Mouse (Mus musculus) G1E-ER4 (cell line): ENCODE data around the gene Abcg4. TPM values are rescaled to one million over a fixed set of nuclear protein-coding genes. Genes with fewer than 3 reads are reported as not detected.

Experiments used
- GATA1 ChIP-seq: IDR thresholded peaks from one replicate; pipeline ENCODE4 v1.8.0; 2012; ENCODE audit warnings: low read length, inconsistent platforms
- polyA plus RNA-seq: library from polyadenylated mRNA; stranded (reverse); fragments of >175 nt; gene quantifications from 2 replicates; pipeline ENCODE4 v1.2.3, GENCODE M21; 2012

Gene Abcg4
- polyA plus RNA-seq, 1 experiment: 15.6 TPM

DNA sequence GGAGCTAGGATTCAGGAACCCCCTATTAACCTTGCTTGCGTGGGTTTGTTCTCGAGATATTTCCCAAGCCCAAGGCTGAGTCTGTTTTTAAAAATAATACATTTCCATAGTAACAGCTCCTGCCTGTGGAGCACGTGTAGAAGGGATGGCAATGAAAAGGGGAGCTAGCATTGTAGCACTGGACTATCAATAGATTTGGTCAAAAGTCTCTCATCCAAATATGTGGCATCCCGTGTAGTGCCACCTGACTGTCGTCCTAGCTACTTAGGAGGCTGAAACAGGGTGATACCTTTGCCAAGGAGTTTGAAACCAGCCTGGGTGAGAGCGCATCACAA is 32.4 kb upstream of the Abcg4 start:
- no peak for TF ChIP-seq GATA1

DNA sequence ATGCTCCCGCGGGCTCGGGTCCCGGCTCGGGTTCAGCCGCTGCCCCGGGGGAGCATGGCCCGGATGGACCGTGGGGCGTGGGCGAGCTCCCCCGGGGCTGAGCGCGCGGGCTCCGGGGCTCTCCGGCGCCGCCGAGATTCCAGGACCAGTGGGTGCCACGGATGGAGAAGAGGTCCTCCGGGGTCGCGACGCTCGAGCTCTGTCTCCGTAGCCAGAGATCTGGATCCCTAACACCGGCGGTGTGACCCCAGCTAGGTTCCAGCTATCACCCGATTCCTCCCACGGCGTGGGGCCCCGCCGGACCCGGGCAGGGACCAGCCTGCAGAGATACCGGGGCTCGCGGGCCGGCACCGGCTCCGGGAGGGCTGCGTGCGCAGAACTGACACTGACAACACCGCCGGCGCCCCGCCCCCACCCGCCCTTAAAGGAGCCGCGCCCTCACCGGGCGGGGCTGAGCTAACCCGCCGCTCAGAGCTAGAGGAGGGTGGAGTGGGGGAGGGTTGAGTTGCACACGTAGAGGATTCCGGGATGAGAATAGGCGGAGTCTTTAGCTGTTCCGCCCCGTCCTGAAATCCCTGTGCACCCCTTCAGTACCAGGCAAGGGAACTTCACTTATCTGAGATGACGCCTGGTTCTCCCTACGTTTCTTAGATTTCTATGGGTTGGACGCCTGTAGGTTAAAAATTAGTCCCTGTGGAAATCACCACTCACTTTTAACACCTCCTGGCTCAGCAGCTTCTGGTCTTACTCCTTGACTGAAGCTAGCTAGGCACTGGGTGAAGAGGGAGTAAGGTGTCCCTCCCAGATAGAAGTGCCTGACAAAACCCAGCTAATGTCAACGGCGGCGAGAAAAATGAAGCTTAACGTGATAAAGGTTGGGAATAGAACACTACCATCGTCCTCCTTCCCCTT is 31.7 kb upstream of the Abcg4 start, which contains the start of gene C2cd2l:
C2cd2l (minus strand) TSS at position 399 of the 912 bp plus-strand sequence.
- no peak for TF ChIP-seq GATA1

DNA sequence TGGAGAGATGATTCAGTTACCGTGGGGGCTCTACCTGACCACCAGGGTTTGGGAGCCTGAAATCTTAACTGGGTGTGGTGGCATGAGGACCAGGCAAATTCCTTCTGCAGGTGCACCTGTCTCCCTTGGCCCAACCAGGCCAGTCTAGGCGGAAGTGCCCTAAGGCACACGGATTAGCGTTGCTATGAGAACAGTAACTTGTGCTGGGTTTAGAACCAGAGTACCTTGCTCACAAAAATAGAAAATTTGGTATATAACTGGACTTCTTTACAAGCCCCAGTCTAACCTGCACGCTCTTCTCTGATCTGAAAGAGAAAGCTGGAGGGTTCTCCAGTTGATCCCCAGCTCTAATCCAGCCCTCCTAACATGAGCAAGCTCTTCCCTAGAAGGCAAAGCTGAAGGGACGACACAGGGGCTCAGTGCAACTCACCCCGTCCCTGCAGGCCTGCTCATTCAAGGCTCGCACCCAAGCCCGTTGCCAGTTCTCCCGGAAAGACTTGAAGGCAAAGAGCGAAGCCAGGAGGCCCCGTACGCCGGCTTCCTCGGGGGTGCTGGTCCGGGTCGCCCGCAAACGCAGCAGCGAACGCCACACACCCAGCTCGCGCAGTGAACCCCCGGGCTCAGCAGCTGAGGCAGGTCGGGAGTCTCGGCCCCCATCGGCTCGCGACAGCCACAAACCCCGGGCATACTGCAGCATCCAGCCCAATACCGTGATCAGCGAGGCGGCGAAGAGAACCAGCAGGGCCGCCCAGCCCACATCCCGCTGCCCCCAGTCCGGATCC is 30.9 kb upstream of the Abcg4 start:
- no peak for TF ChIP-seq GATA1

DNA sequence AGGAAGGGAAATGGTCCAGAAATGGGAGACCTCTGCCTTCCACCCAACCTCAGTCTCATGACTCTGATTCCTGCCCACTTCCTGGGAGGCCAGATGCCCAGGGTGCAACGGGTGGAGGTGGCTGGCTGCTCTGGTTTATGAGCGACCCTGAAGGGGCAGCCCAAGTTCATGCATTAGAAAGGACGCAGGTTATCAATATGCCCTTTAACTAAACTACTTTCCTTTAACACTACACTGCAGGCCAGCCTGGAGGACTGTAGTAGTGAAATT is 30.3 kb upstream of the Abcg4 start:
- no peak for TF ChIP-seq GATA1

- no peak for TF ChIP-seq GATA1
Measured at GRCm38 (mm10) chr9:44318076-44318825, 29.8 kb upstream of the Abcg4 start.

DNA sequence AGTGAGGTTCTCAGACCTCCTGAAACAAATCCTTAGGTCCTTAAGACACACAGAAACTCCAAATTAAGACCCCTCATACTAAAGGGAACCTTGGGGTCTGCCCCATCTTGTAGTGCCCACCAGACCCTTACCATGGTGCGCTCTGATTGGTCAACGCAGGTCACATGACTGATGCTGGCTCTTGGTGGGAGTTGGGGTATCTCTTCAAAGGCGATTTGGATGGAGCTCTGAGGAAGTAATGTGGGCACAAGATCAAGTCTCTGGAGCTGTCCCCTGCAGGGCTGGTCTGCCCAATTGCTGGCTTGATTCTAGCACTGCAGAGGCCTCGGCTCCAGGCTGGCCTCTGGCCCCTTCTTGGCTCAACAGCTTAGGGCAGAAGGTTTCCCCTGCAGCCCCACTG is 29.0 kb upstream of the Abcg4 start:
- no peak for TF ChIP-seq GATA1

DNA sequence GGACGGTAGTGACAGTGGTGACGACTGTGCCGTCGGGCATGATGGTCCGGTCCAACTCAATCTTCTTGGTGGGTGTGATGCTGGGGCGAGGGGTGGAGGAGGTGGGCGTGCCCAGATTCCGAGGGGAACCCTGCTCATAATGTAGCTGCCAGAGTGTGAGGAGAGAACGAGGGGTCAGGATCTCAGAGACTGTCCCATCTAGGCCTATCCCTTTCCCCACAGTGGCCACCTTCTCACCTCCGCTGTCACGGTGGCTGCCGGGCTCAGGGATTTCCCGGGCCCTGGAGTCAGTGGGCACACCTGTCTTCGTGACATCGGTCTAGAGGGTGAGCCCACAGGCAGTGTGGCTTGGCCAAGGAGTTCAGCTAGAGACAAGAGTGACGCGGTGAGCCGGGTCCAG is 26.5 kb upstream of the Abcg4 start:
- TF ChIP-seq GATA1: no peak

GRCm38 (mm10) chr9:44314257-44314547 is 25.8 kb upstream of the Abcg4 start:
- TF ChIP-seq GATA1: no peak

DNA sequence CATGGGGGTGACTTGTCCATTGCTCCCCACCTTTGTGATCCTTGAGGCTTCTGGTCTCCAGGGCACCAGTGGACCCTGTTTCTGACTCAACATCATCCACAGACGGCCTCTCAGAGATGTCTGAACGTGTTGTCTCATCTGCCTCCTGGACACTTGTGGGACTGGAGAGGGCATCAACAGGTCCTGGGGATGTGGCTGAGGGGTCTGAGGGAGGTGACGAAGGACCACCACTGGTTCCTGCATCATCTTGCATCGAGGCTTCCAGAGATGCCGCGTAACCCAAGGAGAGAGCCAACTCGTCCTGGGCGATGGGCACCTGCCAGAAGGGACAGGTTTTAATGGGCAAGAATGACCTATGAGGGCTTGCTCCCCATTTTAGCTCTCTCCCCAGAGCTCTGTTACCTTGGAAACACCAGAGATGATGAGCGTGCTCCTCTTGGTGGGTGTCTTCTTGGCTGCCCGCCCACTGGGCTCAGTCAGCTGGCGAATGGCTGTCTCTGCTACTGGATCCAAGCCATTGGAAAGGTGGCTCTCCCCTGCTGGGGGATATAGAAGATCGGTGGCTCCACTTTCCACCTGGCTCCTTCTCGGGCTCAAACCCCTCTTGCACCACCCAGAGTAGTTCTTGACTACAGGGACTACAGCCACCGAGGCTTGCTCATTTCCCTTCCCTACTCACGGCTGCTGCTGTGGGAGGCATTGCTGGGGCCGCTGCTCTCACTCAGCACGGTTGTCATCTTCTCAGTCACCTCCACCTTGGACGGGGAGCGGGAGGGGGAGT is 25.3 kb upstream of the Abcg4 start:
- TF ChIP-seq GATA1: no peak

- TF ChIP-seq GATA1: no peak
Measured at GRCm38 (mm10) chr9:44311136-44312134, 23.0 kb upstream of the Abcg4 start.

- TF ChIP-seq GATA1: no peak
Measured at GRCm38 (mm10) chr9:44310750-44311135, 22.3 kb upstream of the Abcg4 start.

GRCm38 (mm10) chr9:44309756-44310155 is 21.3 kb upstream of the Abcg4 start:
- no peak for TF ChIP-seq GATA1

- no peak for TF ChIP-seq GATA1
Measured at GRCm38 (mm10) chr9:44307248-44307647, 18.8 kb upstream of the Abcg4 start.

DNA sequence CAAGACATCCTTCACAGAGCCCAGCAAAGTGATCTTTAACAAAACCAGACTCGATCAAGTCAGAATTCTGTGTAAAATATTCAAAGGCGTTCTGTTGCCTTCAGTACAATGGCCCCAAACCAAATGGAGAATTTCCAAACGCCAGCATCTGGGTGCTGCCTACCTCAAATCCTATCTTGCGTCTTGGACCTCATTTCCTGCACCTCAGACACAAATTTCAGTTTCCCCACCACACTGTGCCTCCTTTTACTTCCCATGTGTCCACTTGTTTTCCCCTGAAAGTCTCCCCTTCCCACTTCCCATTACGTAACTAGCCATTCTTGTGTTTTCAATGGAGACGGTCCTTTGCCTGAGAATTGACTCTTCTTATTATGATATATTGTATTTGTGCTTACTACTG is 18.1 kb upstream of the Abcg4 start:
- no peak for TF ChIP-seq GATA1
